Mouse (Mus musculus) embryo, embryonic 11 days (tissue): ENCODE results near the gene Evpl.
A peak's percentile ranks its signal among the peaks of the same experiment; 100 is the strongest.

Experiments used
- DNase-seq: peaks from one replicate; pipeline ENCODE4 v3.0.0-alpha.2; 2015

Evpl gene

GRCm38 (mm10) chr11:116255090-116255981, 17.5 kb upstream of the Evpl start:
- no peak for DNase-seq

GRCm38 (mm10) chr11:116254627-116255026, 16.8 kb upstream of the Evpl start:
- DNase-seq: no peak

- DNase-seq: no peak
These were observed 15.3 kb upstream of the Evpl start for GRCm38 (mm10) chr11:116253076-116253600.

- no peak for DNase-seq
These were observed 13.0 kb upstream of the Evpl start for GRCm38 (mm10) chr11:116250898-116251297.

GRCm38 (mm10) chr11:116247502-116248222, 9.8 kb upstream of the Evpl start:
- DNase-seq: no peak

- no peak for DNase-seq
These were observed 7.7 kb upstream of the Evpl start for GRCm38 (mm10) chr11:116245616-116246015.

GRCm38 (mm10) chr11:116244580-116244979, 6.7 kb upstream of the Evpl start:
- DNase-seq: no peak

GRCm38 (mm10) chr11:116241744-116242235, 3.9 kb upstream of the Evpl start:
- DNase-seq: peak; percentile 77

- peak; percentile 49 for DNase-seq
These were observed 1.9 kb upstream of the Evpl start for GRCm38 (mm10) chr11:116239797-116240196.

GRCm38 (mm10) chr11:116234901-116235300, 3.0 kb downstream of the Evpl start:
- no peak for DNase-seq

GRCm38 (mm10) chr11:116232427-116232826, 5.5 kb downstream of the Evpl start:
- no peak for DNase-seq

GRCm38 (mm10) chr11:116228699-116229098, 9.2 kb downstream of the Evpl start:
- DNase-seq: no peak

- peak; percentile 89 for DNase-seq
These were observed 11.5 kb downstream of the Evpl start for GRCm38 (mm10) chr11:116226414-116226813.

GRCm38 (mm10) chr11:116222740-116223059, 15.2 kb downstream of the Evpl start:
- no peak for DNase-seq

- DNase-seq: peak; percentile 64
These were observed 15.7 kb downstream of the Evpl start for GRCm38 (mm10) chr11:116221931-116222739.

GRCm38 (mm10) chr11:116219885-116220284, 18.0 kb downstream of the Evpl start:
- DNase-seq: peak; percentile 82

- peak; percentile 56 for DNase-seq
These were observed 19.0 kb downstream of the Evpl start for GRCm38 (mm10) chr11:116218737-116219400.

- no peak for DNase-seq
These were observed 19.6 kb downstream of the Evpl start for GRCm38 (mm10) chr11:116218263-116218662.

GRCm38 (mm10) chr11:116216549-116216948, 21.3 kb downstream of the Evpl start:
- DNase-seq: no peak

GRCm38 (mm10) chr11:116215991-116216390, 21.9 kb downstream of the Evpl start:
- no peak for DNase-seq

GRCm38 (mm10) chr11:116215181-116215580, 22.7 kb downstream of the Evpl start:
- no peak for DNase-seq

GRCm38 (mm10) chr11:116213877-116214510, 23.9 kb downstream of the Evpl start:
- DNase-seq: no peak
